Mouse (Mus musculus): ENCODE data around the gene Olfr739. TPM values are rescaled to one million over a fixed set of nuclear protein-coding genes. Genes with fewer than 3 reads are reported as not detected.

The Olfr739 gene
- total RNA-seq (2022): not detected

DNA sequence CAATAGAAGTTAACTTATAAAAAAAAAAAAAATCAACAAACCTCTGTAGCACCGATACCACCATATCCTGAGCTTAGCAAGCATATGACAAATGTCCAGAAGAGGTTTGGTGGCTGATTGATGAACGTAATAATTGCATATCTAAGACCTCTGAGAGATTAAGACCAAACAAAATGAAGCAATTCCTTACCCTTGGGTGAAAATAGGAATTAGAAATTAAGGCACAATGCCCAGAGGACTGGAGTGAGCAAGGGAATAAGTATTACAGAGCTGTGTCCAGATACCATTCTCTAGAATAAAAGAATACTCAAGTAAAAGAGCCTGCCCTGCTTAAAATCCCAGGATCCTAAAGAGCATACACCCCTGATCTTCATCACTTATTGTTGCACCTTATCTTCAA lies at the start of gene Olfr739:
Gene Olfr739, plus strand, starts transcription at position 301 of the 400 bp plus-strand sequence.
- DNase-seq (ENCODE audit: low spot score in 2 of 2): no peak

DNA sequence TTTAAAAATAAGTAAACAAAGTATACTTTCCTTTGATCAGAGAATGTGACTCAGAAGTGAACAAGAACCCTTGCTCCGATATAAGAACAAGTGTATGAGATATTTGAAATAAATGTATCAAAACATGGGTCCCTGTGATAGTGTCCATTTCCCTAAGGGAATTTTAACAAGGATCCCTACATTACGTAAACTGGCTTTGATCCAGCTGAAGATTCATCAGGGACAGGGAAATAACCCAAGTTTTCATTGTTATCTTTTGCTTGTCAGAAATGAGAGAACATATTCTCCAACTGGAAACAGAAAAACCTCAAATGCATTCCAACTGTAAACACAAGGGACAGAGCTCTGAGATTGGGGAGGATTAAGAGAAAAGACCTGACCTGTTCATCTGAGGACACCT lies 37.6 kb upstream of the Olfr739 start, which contains the start of gene Olfr736:
Gene Olfr736, plus strand, starts transcription at position 301 of the 400 bp plus-strand sequence.
- no peak for DNase-seq (ENCODE audit: low spot score in 2 of 2)

DNA sequence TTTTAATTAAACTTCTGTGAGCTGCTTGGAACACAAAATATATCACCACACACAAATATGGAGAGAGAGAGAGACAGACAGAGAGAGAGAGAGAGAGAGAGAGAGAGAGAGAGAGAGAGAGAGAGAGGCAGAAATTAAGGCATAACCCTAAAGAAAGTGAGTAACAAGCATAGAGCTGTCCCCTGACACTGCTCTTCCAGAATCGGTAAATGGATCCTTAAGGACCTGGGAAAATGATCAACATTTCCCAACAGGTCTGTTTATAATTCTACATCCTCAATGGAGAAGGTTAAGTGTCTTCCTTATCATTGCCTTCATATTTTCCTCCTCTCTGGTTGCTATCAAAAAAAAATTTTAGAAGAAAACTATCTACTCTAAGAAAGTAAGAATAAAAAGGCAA lies 11.2 kb upstream of the Olfr739 start, which contains the start of gene Olfr738:
Gene Olfr738, plus strand, starts transcription at position 301 of the 400 bp plus-strand sequence.
- DNase-seq (ENCODE audit: low spot score in 2 of 2): no peak

DNA sequence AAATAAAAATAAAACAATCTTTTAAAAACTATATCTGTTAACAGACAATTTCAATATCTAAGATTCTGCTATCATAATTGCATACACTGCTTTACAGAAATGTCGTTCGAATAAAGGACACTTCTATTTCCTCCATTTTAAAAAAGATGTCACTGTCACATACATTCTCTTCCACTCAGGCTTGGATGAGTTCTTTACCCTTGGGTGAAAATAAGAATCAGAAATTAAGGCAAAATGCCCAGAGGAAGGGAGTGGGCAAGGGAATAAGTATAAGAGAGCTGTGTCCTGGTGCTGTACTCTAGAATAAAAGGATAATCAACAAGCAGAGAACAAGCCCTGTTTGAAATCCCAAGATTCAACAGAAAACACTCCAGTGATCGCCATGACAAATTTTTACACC lies 26.8 kb downstream of the Olfr739 start, which contains the start of gene Olfr740:
Gene Olfr740, plus strand, starts transcription at position 301 of the 400 bp plus-strand sequence.
- DNase-seq (ENCODE audit: low spot score in 2 of 2): no peak

DNA sequence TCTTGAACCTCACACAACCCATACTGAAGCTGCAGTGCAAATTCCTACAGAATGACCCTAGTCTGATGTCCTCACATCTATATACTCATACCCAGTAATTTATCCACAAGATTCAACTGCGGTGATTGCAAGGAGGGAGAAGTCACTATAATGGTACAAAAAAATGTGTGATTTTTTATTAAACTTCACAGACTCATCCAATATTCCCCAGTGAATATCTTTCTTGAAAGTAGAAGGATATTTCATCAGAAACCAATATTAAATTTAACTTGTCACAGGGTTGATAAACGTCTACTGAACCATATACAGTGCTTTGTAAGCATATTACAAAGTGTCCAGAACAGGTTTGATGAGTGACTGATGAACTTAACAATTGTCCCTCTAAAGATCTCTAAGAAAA lies 54.0 kb downstream of the Olfr739 start, which contains the start of gene Olfr741:
Gene Olfr741, plus strand, starts transcription at position 301 of the 400 bp plus-strand sequence.
- no peak for DNase-seq (ENCODE audit: low spot score in 2 of 2)

Other genes with a start within 250 kb of the Olfr739 start
- not detected for gene Olfr730, start 230.4 kb upstream of the Olfr739 start, total RNA-seq (2022)
- gene Olfr731, start 176.8 kb upstream of the Olfr739 start, total RNA-seq (2022): not detected
- gene Olfr732, start 134.4 kb upstream of the Olfr739 start, total RNA-seq (2022): not detected
- not detected for gene Olfr733, start 117.1 kb upstream of the Olfr739 start, total RNA-seq (2022)
- gene Olfr734, start 91.9 kb upstream of the Olfr739 start, total RNA-seq (2022): not detected
- gene Olfr735, start 69.8 kb upstream of the Olfr739 start, total RNA-seq (2022): not detected
- gene Tlr11, start 60.7 kb upstream of the Olfr739 start, total RNA-seq (2022): under 1 TPM in 1 of 4 experiments, not detected in 3; 0.09 TPM
- not detected for gene Olfr736, start 37.5 kb upstream of the Olfr739 start, total RNA-seq (2022)
- gene Olfr738, start 11.1 kb upstream of the Olfr739 start, total RNA-seq (2022): not detected
- not detected for gene Olfr740, start 26.9 kb downstream of the Olfr739 start, total RNA-seq (2022)
- not detected for gene Olfr741, start 54.1 kb downstream of the Olfr739 start, total RNA-seq (2022)
- gene Olfr742, start 85.0 kb downstream of the Olfr739 start, total RNA-seq (2022): not detected
- gene Olfr743, start 103.2 kb downstream of the Olfr739 start, total RNA-seq (2022): not detected
- gene Olfr744, start 196.3 kb downstream of the Olfr739 start, total RNA-seq (2022): not detected
- not detected for gene Olfr745, start 220.8 kb downstream of the Olfr739 start, total RNA-seq (2022)
- gene Olfr746, start 228.5 kb downstream of the Olfr739 start, total RNA-seq (2022): not detected

All from gastrocnemius, adult 8-10 months (tissue).